Mouse (Mus musculus): Measurements from ENCODE around the gene Atp11a.

Atp11a gene

DNA sequence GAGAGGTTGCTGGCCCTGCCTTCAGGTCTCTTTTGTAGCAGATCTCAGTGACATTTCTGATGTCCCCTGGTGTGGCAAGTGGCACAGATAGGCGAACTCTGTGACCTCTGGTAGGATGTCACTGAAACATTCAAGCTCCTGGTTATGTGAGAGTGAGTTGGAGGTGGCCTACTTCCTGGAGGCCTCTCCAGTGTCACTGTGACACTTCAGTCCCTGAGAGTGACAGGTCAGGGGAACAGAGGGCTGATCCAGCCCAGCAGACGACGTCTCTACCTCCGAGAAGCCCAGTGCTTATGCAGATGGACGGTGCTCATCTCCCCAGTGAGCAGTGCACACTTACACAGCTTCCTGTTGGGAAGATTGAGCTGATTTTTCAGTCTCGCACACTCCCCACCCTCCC, 68.4 kb downstream of the Atp11a start:
- no peak for DNase-seq

DNA sequence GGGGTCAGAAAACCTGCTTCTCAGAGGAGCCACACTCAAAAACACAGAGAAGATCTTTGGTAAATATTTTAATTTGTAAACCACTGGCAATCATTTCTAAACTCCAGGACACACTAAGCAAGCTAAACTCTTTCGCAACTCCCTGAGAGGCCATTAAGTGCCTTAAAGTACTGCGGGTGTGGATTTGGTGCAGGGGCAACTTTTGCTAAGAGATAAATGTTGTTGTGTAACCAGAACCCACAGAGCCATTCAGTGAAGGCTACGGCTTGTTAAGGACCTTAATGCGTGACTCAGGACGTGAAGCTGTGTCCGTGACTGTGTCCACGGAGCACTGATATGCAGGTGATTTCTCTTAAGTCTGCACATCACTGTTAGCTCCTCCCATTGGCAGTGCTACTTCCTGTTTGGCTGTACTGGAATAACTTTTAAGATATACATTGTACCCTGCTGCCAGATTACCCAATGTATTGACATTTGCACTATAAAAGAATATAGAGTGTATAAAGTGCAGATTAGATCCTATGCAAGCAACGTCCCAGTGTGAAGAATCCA, 68.9 kb downstream of the Atp11a start:
- DNase-seq: no peak

DNA sequence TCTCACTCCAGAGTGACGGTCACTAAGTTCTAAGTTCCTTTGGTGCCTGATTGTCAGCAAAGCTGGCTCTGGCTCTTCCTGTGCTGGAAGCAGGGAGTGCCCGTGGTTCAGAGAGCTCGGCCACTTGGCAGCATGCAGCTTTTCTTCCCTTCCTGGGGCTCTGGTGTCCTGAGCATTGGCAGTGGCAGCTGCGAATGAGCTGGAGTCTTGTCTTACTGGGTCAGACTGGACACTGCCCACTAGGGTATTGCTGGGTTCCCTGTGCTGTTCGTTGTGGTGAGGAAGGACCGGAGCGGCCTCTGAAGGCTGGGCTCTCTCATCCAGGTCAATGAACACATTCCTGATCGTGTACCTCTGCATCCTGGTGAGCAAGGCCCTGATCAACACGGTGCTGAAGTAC, 70.3 kb downstream of the Atp11a start:
- DNase-seq: no peak

DNA sequence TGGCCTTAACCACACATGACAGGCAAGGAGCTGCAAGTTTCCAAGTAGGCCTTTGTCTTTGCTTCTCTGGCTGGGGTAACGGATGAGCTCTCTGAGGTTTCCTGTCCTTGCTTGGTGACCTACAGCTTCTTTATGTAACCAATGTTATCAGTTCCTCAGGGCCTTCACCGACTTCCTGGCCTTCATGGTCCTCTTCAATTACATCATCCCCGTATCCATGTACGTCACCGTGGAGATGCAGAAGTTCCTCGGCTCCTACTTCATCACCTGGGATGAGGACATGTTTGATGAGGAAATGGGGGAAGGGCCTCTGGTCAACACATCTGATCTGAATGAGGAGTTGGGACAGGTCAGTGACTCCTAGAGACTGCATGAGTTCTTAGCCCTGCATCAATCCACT, 71.5 kb downstream of the Atp11a start:
- no peak for DNase-seq

DNA sequence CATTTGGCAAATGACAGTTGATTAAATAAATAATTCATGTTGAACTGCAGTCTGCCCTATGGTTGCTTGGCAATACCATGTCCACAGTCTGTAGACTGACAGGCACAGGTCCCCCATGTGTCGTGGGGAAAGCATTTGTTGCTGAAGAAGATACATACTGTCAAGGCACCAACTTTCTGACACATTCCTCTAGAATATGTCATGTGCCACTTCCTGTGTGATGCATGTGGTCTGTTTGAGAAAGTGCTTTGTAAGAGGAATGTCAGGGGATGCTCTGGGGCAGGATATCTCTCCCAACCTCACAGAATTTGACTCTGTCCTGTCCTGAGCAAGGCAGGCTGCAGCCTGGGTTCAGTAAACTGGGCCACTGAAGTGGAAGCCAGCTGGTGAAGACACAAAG, 72.6 kb downstream of the Atp11a start:
- DNase-seq: no peak

DNA sequence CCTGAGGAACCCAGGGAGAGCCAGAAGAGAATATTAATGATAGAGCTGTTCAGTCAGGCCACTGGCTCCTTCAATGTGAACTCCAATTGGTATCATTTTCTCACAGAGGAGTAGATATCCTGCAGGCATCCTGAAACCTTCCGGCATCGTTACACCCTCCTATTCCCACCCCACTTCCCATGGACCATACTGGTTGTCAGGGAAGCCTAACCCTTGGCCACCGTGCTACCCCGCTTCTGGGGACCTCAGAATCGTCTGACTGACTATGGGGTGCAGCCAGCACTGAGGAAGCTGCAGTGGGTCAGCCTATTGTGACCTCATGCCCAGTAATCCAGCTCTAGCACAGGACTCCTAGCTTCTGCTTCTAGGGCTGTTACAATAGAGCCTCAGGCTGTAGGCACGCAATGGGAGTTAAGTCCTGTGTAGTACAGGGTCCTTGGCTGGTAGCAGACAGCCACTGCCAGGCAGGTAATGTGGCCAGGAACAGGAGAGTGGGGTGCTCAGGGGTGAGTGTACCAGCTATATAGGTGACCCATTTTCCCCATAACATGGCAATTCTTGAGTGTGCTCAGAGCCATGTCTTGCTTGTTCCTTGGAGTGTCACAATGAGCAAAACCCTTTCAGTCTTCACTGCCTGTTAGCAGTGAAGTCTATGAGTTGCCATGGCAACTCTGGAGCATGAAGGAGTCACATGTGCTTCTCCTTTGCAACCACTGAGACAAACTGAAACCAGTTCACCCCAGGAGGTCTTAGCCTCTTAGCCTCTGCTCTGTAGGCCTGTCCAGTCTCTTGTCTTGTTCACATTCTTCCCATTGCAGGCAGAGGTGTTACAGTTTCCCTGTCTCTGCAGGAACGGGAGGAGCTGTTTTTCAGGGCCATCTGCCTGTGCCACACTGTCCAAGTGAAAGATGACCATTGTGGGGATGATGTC, 75.1 kb downstream of the Atp11a start:
- DNase-seq: no peak

DNA sequence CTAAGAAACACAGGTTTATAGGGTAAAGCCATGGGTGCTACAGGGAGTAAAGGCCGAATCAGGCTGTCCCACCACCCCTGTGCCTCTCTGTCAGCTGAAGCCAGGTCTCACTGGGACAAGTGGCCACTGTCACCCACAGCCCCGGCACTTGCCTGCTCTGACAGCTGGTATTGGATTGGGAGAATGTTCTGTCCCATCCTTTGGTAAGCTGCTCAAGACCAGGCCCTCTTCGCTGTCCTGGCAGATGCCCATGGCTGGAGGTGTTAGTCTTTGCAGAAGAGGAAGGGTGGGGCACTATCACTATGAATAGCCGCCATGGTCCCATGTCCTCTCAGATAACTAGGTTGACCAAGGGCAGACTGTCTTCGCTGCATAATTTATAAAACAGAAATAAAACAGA, 76.8 kb downstream of the Atp11a start:
- DNase-seq: no peak

DNA sequence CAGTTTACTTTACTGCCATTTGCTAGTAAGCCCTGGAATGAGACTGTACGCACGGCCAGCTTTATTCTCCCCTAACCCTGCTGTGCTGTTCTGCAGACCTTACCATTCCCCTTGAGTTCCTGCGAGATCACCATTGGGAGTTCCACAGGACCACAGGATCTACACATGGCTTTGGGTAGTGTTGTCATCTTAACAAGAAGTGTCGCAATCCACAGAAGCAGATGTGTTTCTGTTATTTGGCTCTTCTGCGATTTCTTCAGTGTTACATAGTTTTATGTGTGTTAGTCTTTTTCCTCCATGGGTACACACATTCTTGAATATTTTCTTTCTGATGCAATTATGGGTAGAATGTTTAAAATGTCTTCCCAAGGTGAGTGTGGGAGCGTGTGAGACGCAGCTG, 84.0 kb downstream of the Atp11a start:
- no peak for DNase-seq

DNA sequence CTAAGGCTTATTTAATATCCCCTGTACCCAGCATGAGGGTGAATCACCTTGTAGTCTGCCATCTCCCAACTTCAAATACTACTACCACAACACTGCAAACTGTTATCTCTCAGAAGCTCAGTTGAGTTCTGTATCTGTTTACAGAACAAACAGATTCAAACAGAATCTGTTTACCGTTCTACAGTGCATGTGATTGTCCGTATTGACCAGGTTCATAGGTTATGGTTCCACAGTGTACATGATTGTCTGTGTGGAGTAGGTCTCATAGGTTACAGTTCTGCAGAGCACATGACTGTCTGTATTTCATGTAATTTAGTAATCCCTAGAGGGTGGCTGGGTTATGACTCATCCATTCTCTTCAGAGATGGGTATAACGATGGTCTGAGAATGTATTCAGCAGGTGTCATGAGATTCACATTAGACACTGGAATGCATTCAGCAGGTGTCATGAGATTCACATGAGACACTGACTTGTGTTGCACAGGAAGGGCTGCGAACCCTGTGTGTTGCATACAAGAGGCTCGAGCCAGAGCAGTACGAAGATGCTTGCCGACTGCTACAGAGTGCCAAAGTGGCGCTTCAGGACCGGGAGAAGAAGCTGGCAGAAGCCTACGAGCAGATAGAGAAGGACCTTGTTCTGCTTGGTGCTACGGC, 85.7 kb downstream of the Atp11a start:
- DNase-seq: no peak

DNA sequence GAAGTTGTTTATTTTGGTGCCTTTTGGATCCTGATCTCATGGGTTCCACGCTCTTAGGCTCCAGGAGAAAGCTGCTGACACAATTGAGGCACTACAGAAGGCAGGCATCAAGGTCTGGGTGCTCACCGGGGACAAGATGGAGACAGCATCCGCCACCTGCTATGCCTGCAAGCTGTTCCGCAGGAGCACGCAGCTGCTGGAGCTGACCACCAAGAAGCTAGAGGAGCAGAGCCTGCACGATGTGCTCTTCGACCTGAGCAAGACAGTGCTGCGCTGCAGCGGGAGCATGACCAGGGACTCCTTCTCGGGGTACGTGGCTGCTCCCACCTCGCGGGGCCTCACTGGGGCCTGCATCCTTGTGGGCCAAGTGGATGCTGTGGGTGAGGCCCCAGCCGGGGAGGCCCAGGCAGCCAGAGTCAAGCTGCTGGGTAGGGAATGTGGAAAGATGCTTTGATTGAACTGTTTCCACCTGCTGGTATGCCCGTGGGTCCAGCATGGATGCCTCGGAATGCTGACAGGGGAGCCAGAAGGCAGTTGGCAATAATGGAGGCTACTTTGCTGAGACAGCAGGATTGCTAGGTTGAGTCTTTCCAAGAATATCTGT, 87.6 kb downstream of the Atp11a start:
- DNase-seq: no peak

DNA sequence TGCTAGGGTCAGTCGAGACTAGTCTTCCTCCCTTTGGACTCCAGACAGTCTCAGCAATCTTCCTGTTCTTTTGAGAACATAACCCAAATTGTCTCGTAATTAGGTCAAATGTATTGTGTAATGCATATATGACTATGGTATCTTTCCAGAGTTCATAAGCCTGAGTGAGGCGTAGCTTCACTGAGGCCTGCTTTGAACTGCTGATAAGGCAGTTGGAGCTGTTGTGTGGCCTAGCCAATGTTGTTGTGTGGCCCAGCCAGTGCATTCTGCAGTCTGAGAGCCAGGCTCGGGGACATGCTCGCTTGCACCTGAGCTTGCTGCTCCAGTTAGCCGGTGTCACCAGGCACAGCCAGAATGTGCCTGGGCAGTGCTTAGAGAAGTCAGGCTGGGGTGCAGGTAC, 89.6 kb downstream of the Atp11a start:
- no peak for DNase-seq

DNA sequence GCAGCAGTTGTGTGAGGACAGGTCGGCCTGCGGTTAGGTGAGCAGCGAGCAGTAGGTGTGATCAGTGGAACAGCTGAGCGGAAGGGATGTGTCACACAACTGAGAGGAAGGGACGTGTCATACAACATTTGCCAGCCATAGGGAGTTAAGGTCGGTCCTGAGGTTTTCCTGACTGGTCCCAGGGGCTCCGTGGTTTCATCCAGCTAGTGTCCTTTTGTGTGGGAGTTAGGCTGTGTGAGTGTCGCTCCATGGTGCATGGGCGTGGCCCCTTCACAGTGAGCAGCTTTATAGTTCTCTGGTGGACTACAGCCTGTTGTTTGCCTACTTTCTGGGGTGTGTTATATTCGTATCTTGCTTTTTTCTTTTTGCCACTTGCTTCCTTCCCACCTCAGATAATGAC, 94.4 kb downstream of the Atp11a start:
- no peak for DNase-seq

DNA sequence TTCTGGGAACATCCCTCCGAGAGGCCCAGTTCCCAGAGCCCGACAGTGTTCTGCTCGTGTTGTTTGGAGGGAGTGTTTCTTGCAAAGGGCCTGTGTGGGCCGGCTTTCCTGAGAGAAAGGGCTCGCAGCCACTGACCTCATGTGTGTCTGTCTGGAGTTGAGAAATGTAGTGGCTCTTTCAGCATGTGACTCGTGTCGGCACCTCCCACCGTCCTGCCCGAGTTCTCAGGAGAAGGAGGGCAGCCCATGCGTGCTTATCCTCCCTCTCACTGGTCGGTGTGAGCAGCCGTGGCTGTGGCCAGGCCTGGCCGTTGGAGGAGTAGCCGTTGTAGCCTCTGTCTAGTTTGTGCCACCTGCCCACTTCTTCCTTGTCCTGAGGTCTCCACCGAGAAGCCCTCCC, 99.2 kb downstream of the Atp11a start:
- no peak for DNase-seq

DNA sequence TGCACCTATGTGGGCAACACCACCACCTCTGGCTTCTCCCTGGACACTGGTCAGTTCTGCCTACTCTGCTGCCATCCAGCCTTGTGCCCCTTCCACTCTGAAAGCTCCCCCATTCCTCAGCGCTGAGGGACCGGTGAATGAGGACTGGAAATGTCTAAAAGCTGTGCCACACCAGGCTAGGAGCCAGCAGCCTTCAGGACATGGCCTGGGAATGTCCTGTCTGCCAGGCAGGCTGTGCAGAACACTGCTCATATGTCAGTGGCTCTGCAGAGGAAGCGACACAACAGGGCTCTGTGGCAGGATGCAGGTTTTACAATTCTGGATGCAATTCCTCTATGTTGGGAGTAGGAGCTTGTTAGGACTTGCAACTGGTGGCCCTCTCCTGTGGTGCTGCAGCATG, 106.2 kb downstream of the Atp11a start:
- no peak for DNase-seq

DNA sequence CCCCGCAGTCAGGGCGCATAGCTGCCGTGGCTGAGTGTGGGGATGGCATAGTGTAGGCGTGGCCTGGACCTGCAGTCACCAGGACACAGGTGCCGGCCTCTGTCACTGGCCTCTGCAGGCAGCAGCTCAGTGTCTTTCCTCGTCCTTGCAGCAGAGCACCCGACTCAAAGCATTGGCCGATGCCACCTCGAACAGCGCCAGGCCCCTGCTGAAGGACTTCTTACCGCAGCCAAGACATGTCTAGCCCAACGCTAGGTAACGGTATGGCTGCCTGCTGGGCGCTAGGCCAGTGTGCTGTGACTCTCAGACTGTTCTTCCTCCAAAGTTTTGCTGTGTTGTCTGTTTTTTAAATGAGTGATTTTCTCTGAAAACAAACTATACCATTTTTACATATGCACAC, 106.8 kb downstream of the Atp11a start:
- no peak for DNase-seq

DNA sequence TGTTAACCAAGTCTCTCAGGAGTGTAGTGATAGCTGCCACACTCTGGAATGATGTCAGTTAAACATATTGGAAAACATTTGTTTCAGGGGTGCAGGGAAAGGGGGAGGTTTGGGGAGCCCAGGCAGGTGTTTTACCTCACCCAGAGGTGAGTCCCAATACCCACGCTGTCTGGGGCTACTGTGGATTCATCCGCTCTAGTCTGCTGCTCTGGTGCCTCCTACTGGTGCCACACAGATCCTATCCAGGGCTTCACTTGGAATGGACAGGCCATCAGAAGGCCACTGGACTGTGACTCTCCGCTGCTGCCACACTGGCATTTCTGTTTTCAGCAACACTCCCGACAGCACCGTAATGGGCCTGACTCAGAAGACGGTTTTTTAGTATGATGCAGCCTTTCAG, 109.0 kb downstream of the Atp11a start:
- DNase-seq: no peak

DNA sequence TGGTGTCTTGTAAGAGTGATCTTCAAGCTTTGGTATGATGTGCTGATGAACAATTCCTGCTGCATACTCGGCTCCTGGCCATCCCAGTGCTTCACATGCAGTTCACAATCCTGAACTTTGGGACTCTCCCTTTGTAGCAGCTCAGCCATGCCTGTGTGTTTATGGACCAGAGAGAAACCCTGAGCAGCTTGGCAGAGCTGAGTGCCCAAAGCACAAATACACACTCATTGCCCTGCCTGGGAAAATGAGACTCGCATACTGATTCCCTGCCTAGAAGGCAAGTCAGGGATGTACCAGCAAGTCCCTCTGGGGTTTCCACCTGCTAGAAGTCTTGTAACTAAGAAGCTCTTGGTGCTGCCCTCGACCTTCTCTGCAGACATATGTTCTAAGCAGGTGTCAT, 112.8 kb downstream of the Atp11a start:
- no peak for DNase-seq

DNA sequence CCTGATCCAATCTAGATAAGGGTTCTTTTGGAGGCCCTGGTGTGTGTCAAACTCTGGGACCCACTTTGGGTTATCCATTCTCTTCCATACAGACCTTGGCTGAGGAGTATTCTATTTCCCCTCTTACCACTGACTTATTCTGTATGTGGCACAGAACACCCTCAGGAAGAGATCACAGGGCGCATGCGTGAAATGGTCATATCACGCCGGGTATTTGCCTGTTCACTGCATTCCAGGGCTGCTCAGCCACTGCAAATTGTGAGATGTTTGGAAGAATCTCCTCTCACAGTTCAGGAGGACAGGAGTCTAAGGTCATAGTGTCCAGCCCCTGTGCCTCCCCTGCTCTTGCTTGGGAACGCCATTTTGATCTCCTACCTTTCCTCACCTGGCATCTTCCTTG, 113.8 kb downstream of the Atp11a start:
- no peak for DNase-seq

DNA sequence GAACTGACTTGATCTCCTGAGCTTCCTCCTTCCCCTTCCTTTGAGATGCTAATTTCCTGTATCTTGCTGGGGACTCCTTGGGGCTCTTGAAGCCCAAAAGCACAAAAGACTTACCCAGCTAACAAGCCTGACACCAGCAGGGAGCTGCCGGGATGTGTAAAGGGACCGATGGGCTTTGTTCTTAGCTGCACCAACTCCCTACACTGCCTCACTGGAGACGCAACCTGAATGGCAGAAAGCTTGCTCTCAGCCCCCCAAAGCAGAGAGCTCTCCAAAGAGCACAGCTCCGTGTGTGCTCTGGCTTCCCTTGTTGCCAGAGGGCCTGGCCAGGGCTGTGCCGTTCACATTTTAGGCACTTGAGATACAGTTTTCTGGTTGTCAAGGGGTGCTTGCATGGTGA, 114.6 kb downstream of the Atp11a start:
- DNase-seq: no peak

DNA sequence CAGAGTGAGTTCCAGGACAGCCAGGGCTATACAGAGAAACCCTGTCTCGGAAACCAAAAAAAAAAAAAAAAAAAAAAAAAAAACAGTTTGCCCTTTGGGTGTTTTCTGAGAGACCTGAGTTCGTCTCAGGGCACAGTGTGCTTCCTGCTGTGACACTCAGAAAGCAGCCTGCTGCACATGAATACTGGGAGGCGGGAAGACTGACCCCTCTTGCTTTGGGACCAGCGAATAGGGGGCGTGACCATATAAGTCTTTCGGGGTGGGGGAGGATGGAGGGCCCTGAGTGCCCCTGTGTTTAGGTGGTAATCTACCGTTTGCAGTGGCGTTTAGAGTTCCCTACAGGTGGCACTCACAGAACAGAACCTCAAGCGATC, 116.2 kb downstream of the Atp11a start:
- DNase-seq: no peak

DNA sequence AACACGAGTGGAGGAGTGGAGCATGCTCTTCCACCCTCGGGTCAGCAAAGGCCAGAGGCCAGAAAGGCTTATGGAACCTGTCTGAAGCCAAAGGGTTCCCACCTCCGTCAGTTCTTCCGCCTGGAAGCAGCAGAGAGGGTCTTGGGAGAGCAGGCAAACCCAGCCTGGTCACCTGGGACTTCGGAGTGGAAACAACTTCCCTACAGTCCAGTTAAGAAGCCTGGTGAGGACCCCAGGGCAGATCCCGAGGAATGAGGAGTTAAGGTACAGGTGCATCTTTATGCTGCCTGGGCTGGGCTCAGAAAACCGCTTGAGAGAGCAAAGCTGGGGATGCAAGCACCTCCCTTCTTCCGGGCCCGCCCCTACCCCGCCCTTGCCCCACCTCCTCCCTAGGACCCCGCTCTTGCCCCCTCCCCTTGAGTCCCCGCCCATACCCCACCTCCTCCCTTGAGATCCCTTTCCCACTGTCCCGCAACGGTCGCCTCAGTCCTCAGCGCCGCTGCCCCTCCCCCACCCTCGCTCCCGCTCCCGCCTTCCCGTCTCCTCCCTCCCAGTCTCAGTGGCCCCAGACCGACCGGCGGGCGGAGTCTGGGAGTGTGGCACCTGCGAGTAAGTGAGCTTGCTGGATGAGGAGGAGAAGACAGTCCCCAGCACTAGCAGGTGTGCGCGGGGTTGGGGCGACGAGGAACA, 116.7 kb downstream of the Atp11a start, which contains the start of gene Mcf2l:
Mcf2l (plus strand) TSS at position 450 of the 690 bp plus-strand sequence.
- DNase-seq: peak in 1 of 2 experiments; percentile 6

DNA sequence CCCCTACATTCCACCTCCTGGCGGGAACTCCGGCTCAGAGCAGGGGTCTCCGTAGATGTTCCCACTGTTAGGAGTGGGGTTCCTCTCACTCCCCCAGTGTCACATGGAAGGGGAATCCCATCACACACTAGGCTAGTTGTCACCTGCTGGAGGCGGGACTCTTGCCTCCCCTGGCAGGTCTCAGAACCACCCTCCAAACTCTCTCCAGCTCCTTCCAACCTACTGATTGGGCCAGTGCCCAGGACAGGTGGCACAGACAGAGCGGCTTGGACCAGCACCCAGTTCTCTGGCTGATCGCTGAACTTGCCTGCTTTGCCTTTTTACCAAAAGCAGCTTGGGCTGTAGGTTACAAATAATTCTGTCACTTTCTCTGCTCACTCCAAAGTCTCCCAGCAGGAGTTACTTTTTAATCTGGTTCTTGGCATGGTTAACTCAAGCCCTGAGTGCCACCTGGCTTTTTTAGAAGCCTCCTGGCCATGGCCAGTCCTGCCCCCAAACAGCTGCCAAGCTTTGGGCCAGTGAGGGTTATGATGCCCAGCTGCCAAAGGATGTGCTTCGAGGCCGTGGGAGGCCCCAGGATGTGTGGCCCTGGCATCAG, 117.5 kb downstream of the Atp11a start:
- peak in 1 of 2 experiments; percentile 2 for DNase-seq

DNA sequence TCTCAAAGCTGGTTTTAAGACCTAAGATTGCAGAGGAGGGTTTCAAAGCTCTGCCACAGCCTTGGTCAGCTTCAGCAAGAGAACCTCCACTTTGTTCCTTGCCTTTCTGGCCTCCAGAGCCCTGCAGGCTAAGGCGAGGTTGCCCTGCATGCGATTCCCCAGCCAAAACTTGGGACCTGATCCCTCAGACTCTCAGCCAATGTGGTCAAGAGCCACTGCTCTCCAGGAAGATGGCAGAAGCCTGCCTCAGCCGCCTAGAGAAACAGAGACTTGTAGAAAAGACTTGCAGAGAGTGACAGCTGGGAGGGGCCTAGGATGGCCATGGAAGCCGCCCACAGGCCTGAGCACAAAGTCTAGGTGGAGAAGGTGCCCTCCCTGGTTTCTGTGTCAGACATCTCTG, 118.2 kb downstream of the Atp11a start:
- DNase-seq: no peak
